Mouse (Mus musculus): ENCODE measurements around the gene Zfp42.
"Not testable (repeated sequence)": the region's sequence is repeated elsewhere in the genome, so short reads cannot be mapped to it uniquely, and the experiment has no call there.

Gene Zfp42

GRCm38 (mm10) chr8:43306896-43307295 lies at the start of gene Zfp42:
Gene Zfp42 (minus strand): TSS chr8:43306980.
- DNase-seq = no peak

- DNase-seq = no peak
Observed at GRCm38 (mm10) chr8:43356069-43356770, 49.4 kb upstream of the Zfp42 start.

GRCm38 (mm10) chr8:43352241-43352640 lies 45.5 kb upstream of the Zfp42 start:
- not testable (repeated sequence) for DNase-seq

GRCm38 (mm10) chr8:43338555-43338954 lies 31.8 kb upstream of the Zfp42 start:
- no peak for DNase-seq

GRCm38 (mm10) chr8:43333465-43333864 lies 26.7 kb upstream of the Zfp42 start:
- peak in 1 of 2 experiments; percentile 18 for DNase-seq

- no peak for DNase-seq
Observed at GRCm38 (mm10) chr8:43331657-43332056, 24.9 kb upstream of the Zfp42 start.

GRCm38 (mm10) chr8:43329913-43330705 lies 23.3 kb upstream of the Zfp42 start:
- DNase-seq = no peak

- no peak for DNase-seq
Observed at GRCm38 (mm10) chr8:43328666-43329065, 21.9 kb upstream of the Zfp42 start.

- no peak for DNase-seq
Observed at GRCm38 (mm10) chr8:43320771-43321170, 14.0 kb upstream of the Zfp42 start.

- DNase-seq = no peak
Observed at GRCm38 (mm10) chr8:43308213-43308612, 1.4 kb upstream of the Zfp42 start.

GRCm38 (mm10) chr8:43305676-43306075 lies 1.1 kb downstream of the Zfp42 start:
- DNase-seq = no peak

GRCm38 (mm10) chr8:43299796-43300195 lies 7.0 kb downstream of the Zfp42 start:
- DNase-seq = no peak

GRCm38 (mm10) chr8:43295826-43296225 lies 11.0 kb downstream of the Zfp42 start:
- peak in 1 of 2 experiments; percentile 33 for DNase-seq

GRCm38 (mm10) chr8:43294191-43294590 lies 12.6 kb downstream of the Zfp42 start:
- no peak for DNase-seq

- no peak for DNase-seq
Observed at GRCm38 (mm10) chr8:43290424-43291111, 16.2 kb downstream of the Zfp42 start.

- DNase-seq = no peak
Observed at GRCm38 (mm10) chr8:43289781-43290180, 17.0 kb downstream of the Zfp42 start.

- no peak for DNase-seq
Observed at GRCm38 (mm10) chr8:43288840-43289239, 17.9 kb downstream of the Zfp42 start.

GRCm38 (mm10) chr8:43287456-43287855 lies 19.3 kb downstream of the Zfp42 start:
- no peak for DNase-seq

GRCm38 (mm10) chr8:43283231-43283630 lies 23.5 kb downstream of the Zfp42 start:
- no peak for DNase-seq

- no peak for DNase-seq
Observed at GRCm38 (mm10) chr8:43278397-43278796, 28.4 kb downstream of the Zfp42 start.

GRCm38 (mm10) chr8:43260961-43261360 lies 45.8 kb downstream of the Zfp42 start:
- DNase-seq = no peak

GRCm38 (mm10) chr8:43257886-43258285 lies 48.9 kb downstream of the Zfp42 start:
- no peak for DNase-seq

- no peak for DNase-seq
Observed at GRCm38 (mm10) chr8:43255695-43256094, 51.1 kb downstream of the Zfp42 start.

GRCm38 (mm10) chr8:43251653-43252052 lies 55.1 kb downstream of the Zfp42 start:
- DNase-seq = no peak

All from kidney, postnatal 25 days (tissue).